In the genomic region with DNA sequence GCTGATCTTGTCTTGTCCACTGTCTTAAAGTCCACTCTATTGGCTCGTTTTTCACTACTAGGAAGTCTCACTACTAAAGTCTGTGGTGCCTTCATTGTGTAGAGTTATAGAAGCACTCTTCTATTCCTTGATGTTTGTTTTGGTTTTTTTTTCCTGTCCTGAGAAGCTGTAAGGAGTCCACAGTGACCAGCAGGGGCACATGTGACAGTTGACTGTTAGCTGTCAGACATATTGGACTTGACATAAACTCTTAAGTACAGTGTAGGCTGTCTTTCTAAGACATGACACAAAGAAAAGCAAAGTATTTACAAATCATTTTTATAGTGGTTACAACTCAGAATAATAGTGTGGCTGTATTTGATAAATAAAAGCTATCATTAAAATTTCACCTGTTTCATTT, we compare ENCODE assay signal across 25 mouse cellular contexts. TPM values are rescaled to one million over a fixed set of nuclear protein-coding genes. Genes with fewer than 3 reads are reported as not detected.
A peak's percentile ranks its signal among the peaks of the same experiment; 100 is the strongest.
DNase-seq lines count a peak whose midpoint lies in the region; ATAC-seq and TF ChIP-seq lines count a peak whose summit lies in the region.
"Had no signal": no experiment of that assay in that cellular context is flagged by ENCODE, and none has a peak within 500 bp of the region (broad histone marks: within the 10 kb centered on the region; RNA-seq: fewer than 3 reads in every experiment).

No protein-coding gene starts in this region.

- no peaks in the 10 kb centered on the region for H3K27me3 ChIP-seq in hindbrain, embryonic 12.5 days
- no peaks in the 10 kb centered on the region for H3K27me3 ChIP-seq in hindbrain, embryonic 14.5 days (ENCODE audit: control insufficient read depth, insufficient read depth, low read length)
- H3K27me3 ChIP-seq in lung, postnatal 0 days (replicated peaks; ENCODE audit: insufficient read depth, low read length) = no peaks in the 10 kb centered on the region
- H3K27me3 ChIP-seq: embryonic facial prominence, embryonic 12.5 days; kidney, embryonic 15.5 days; neural tube, embryonic 13.5 days had no signal

- no peak for TF ChIP-seq CTCF in gastrocnemius, adult 2 months (IDR thresholded peaks at IDR 0.05)
- peak; percentile 37 for TF ChIP-seq CTCF in lung, postnatal 0 days (IDR thresholded peaks at IDR 0.05)

- peaks cover 20% of the 10 kb centered on the region for H3K4me1 ChIP-seq in hindbrain, embryonic 12.5 days
- H3K4me1 ChIP-seq in hindbrain, embryonic 14.5 days (replicated peaks; ENCODE audit: control insufficient read depth, insufficient read depth, low read length) = peaks cover 21% of the 10 kb centered on the region
- peaks cover 9% of the 10 kb centered on the region; the same call in 1 of the 2 replicates for H3K4me1 ChIP-seq in lung, postnatal 0 days (ENCODE audit: insufficient read depth, low read depth, low read length)

- H3K36me3 ChIP-seq in hindbrain, embryonic 12.5 days = peaks cover 33% of the 10 kb centered on the region
- peaks cover 25% of the 10 kb centered on the region for H3K36me3 ChIP-seq in hindbrain, embryonic 14.5 days (replicated peaks; ENCODE audit: control insufficient read depth, insufficient read depth)
- H3K36me3 ChIP-seq in lung, postnatal 0 days (ENCODE audit: insufficient read depth, low read length) = no peaks in the 10 kb centered on the region

- no peak overlapping the region for H3K9ac ChIP-seq in hindbrain, embryonic 12.5 days
- H3K9ac ChIP-seq in hindbrain, embryonic 14.5 days = no peak overlapping the region
- H3K9ac ChIP-seq in lung, postnatal 0 days (replicated peaks; ENCODE audit: low read depth) = no peak overlapping the region
- H3K9ac ChIP-seq: embryonic facial prominence, embryonic 12.5 days; kidney, embryonic 15.5 days; neural tube, embryonic 13.5 days had no signal

- H3K9me3 ChIP-seq in hindbrain, embryonic 12.5 days (replicated peaks) = no peaks in the 10 kb centered on the region
- H3K9me3 ChIP-seq in hindbrain, embryonic 14.5 days (ENCODE audit: control insufficient read depth, low read length) = no peaks in the 10 kb centered on the region
- no peaks in the 10 kb centered on the region for H3K9me3 ChIP-seq in lung, postnatal 0 days (ENCODE audit: low read length)
- H3K9me3 ChIP-seq: embryonic facial prominence, embryonic 12.5 days; kidney, embryonic 15.5 days; neural tube, embryonic 13.5 days had no signal

- no peak for DNase-seq in gastrocnemius, adult 2 months
- DNase-seq in gastrocnemius, postnatal 25 days = no peak
- no peak for DNase-seq in hindbrain, embryonic 14.5 days (ENCODE audit: low spot score)
- DNase-seq in lung, postnatal 0 days (ENCODE audit: low spot score) = peak; percentile 8
- no peak for DNase-seq in lung, adult 18-20 months
- peak; percentile 65 for DNase-seq in MN1 (ENCODE audit: low spot score)
- DNase-seq in spleen, adult 12 weeks (ENCODE audit: low spot score) = no peak
- DNase-seq: layer of hippocampus, adult 9-11 months; lung, postnatal 14 days; midbrain, embryonic 14.5 days; retina, postnatal 1 day; thymus, adult 18-20 months; thymus, postnatal 4 days had no signal

- 56% methylated on average over 1 of the region's 1 CpGs for WGBS in hindbrain, embryonic 12.5 days
- WGBS in hindbrain, embryonic 14.5 days = 62% methylated on average over 1 of the region's 1 CpGs
- 27% methylated on average over 1 of the region's 1 CpGs for WGBS in lung, postnatal 0 days

- no peak overlapping the region for H3K4me3 ChIP-seq in gastrocnemius, adult 2 months
- H3K4me3 ChIP-seq in hindbrain, embryonic 12.5 days = no peak overlapping the region
- H3K4me3 ChIP-seq in hindbrain, embryonic 14.5 days (replicated peaks; ENCODE audit: low read length) = no peak overlapping the region
- H3K4me3 ChIP-seq in lung, postnatal 0 days (ENCODE audit: low read depth, low read length) = no peak overlapping the region
- H3K4me3 ChIP-seq: embryonic facial prominence, embryonic 12.5 days; kidney, embryonic 15.5 days; neural tube, embryonic 13.5 days had no signal

- TF ChIP-seq EP300 in lung, postnatal 0 days (IDR thresholded peaks at IDR 0.05) = no peak

- ATAC-seq in hindbrain, embryonic 12.5 days (ENCODE audit: low FRiP score) = no peak
- ATAC-seq in hindbrain, embryonic 14.5 days (ENCODE audit: low FRiP score) = no peak
- ATAC-seq in lung, postnatal 0 days = no peak
- ATAC-seq: forebrain, embryonic 14.5 days; hindbrain, embryonic 16.5 days had no signal

- 0 out of 2 replicates have a peak overlapping the region, but pooled peaks have one; percentile 1 for H3K4me2 ChIP-seq in hindbrain, embryonic 12.5 days (replicated peaks)
- no peak overlapping the region for H3K4me2 ChIP-seq in hindbrain, embryonic 14.5 days (replicated peaks)
- no peak overlapping the region for H3K4me2 ChIP-seq in lung, postnatal 0 days (replicated peaks; ENCODE audit: low read depth, low read length)
- H3K4me2 ChIP-seq: embryonic facial prominence, embryonic 12.5 days; kidney, embryonic 15.5 days; neural tube, embryonic 13.5 days had no signal

- H3K27ac ChIP-seq in gastrocnemius, adult 2 months = peak overlapping the region; percentile 95
- no peak overlapping the region for H3K27ac ChIP-seq in hindbrain, embryonic 12.5 days
- no peak overlapping the region for H3K27ac ChIP-seq in hindbrain, embryonic 14.5 days
- H3K27ac ChIP-seq in lung, postnatal 0 days (ENCODE audit: low read length) = no peak overlapping the region
- H3K27ac ChIP-seq: embryonic facial prominence, embryonic 12.5 days; kidney, embryonic 15.5 days; neural tube, embryonic 13.5 days had no signal

- intact Hi-C loops in gastrocnemius, adult 2 months (cut with DNase I) = no loop called here

RNA-seq across cellular contexts. Expression of gene Spg20, which starts 3.2 kb away (rescaled TPM):
- 10 to 100 TPM; 34.0 to 41.1 TPM for total RNA-seq in gastrocnemius, adult 2 months (2021)
- total RNA-seq in gastrocnemius, postnatal 25 days (2021) = 10 to 100 TPM; 24.8 to 28.6 TPM
- polyA plus RNA-seq in hindbrain, embryonic 12.5 days (2016; fragmentation: Nextera tagmentation; extraction: Ambion mirVana) = 47.1 and 52.4 TPM in 2 replicates
- polyA plus RNA-seq in hindbrain, embryonic 14.5 days (2014; fragmentation: Nextera tagmentation; extraction: Ambion mirVana) = 16.2 and 19.5 TPM in 2 replicates
- 18.7 and 21.3 TPM in 2 replicates for polyA plus RNA-seq in lung, postnatal 0 days (2015; fragmentation: Nextera tagmentation; extraction: Ambion mirVana)

RNA-seq across cellular contexts. Expression of gene Ccdc169, which starts 22.1 kb away (rescaled TPM):
- total RNA-seq in gastrocnemius, adult 2 months (2021) = under 1 TPM; 0.10 to 0.11 TPM
- not detected for total RNA-seq in gastrocnemius, postnatal 25 days (2021)
- polyA plus RNA-seq in hindbrain, embryonic 12.5 days (2016; fragmentation: Nextera tagmentation; extraction: Ambion mirVana) = 0.06 and 0.08 TPM in 2 replicates
- polyA plus RNA-seq in hindbrain, embryonic 14.5 days (2014; fragmentation: Nextera tagmentation; extraction: Ambion mirVana) = 0.30 TPM in 1 of 2 replicates, not detected in the other
- 0.06 TPM in 1 of 2 replicates, not detected in the other for polyA plus RNA-seq in lung, postnatal 0 days (2015; fragmentation: Nextera tagmentation; extraction: Ambion mirVana)
- total RNA-seq: gastrocnemius, adult 8-10 months; megakaryocyte progenitor cell, adult 5-6 weeks had no signal
- polyA plus RNA-seq: forebrain, embryonic 14.5 days; large intestine, adult 2 months; liver, embryonic 16.5 days; neural tube, embryonic 13.5 days; stomach, embryonic 14.5 days had no signal

RNA-seq across cellular contexts. Expression of gene Ccna1, which starts 59.8 kb away (rescaled TPM):
- not detected for total RNA-seq in gastrocnemius, adult 2 months (2021)
- not detected for total RNA-seq in gastrocnemius, postnatal 25 days (2021)
- polyA plus RNA-seq in hindbrain, embryonic 12.5 days (2016; fragmentation: Nextera tagmentation; extraction: Ambion mirVana) = 2.0 and 4.0 TPM in 2 replicates
- polyA plus RNA-seq in hindbrain, embryonic 14.5 days (2014; fragmentation: Nextera tagmentation; extraction: Ambion mirVana) = 1.5 and 1.7 TPM in 2 replicates
- 10.7 and 11.9 TPM in 2 replicates for polyA plus RNA-seq in lung, postnatal 0 days (2015; fragmentation: Nextera tagmentation; extraction: Ambion mirVana)
- total RNA-seq: gastrocnemius, adult 8-10 months; heart, adult 18-20 months; megakaryocyte progenitor cell, adult 5-6 weeks had no signal

Comparison
In these comparisons a context has a peak if more than half of its experiments do, and no peak if none do; other contexts are left out.
1. DNase-seq: peak in lung, postnatal 0 days (single experiment) and MN1 (single experiment); none in gastrocnemius, adult 2 months (single experiment), gastrocnemius, postnatal 25 days (single experiment), hindbrain, embryonic 14.5 days (single experiment), lung, adult 18-20 months (0 of 2) and spleen, adult 12 weeks (single experiment).